Mouse (Mus musculus) kidney, adult 2 months (tissue): Measurements from ENCODE around the gene Uvrag.

Experiments used
- CTCF ChIP-seq: fragments of 200-500 bp; conservative IDR thresholded peaks from 2 replicates; pipeline ENCODE4 v1.5.1; 2011; ENCODE audit warnings: low read depth, mild to moderate bottlenecking, control low read depth, low read length, moderate library complexity, mixed read lengths; ENCODE audit not compliant: insufficient read depth, insufficient read length
- POLR2A ChIP-seq: fragments of 200-500 bp; IDR thresholded peaks from one replicate; pipeline ENCODE4 v1.6.1; 2011; ENCODE audit warnings: low read depth, low read length, control low read depth

- TF ChIP-seq CTCF (no peak), POLR2A (no peak)
These were observed 264.8 kb downstream of the Uvrag start for GRCm38 (mm10) chr7:98876119-98876518.
